Comparison of ENCODE assay signal across 11 mouse cellular contexts in genomic region chr12:112661851-112662250, GRCm38 (mm10). TPM values are rescaled to one million over a fixed set of nuclear protein-coding genes. Genes with fewer than 3 reads are reported as not detected.
DNase-seq lines count a peak whose midpoint lies in the region; ATAC-seq and TF ChIP-seq lines count a peak whose summit lies in the region.
"Had no signal": no experiment of that assay in that cellular context is flagged by ENCODE, and none has a peak within 500 bp of the region (broad histone marks: within the 10 kb centered on the region; RNA-seq: fewer than 3 reads in every experiment).

No protein-coding gene starts in this region.

- peaks cover 100% of the 10 kb centered on the region for H3K36me3 ChIP-seq in forebrain, embryonic 10.5 days (replicated peaks)
- H3K36me3 ChIP-seq in forebrain, postnatal 0 days (ENCODE audit: insufficient read depth): peaks cover 55% of the 10 kb centered on the region
- H3K36me3 ChIP-seq in lung, embryonic 14.5 days (ENCODE audit: insufficient read depth): peaks cover 92% of the 10 kb centered on the region
- peaks cover 23% of the 10 kb centered on the region for H3K36me3 ChIP-seq in hindbrain, embryonic 16.5 days (ENCODE audit: control insufficient read depth, insufficient read depth, low read length)
- peaks cover 61% of the 10 kb centered on the region for H3K36me3 ChIP-seq in stomach, embryonic 14.5 days (ENCODE audit: control insufficient read depth, insufficient read depth, low read length)

- H3K9ac ChIP-seq in forebrain, postnatal 0 days: no peak overlapping the region
- H3K9ac ChIP-seq in lung, embryonic 14.5 days: peak overlapping the region; percentile 34
- H3K9ac ChIP-seq in hindbrain, embryonic 16.5 days (ENCODE audit: low read depth, low read length): no peak overlapping the region; the same call in 1 of the 2 replicates
- H3K9ac ChIP-seq in stomach, embryonic 14.5 days (replicated peaks; ENCODE audit: low read depth, low read length): no peak overlapping the region
- H3K9ac ChIP-seq: liver, postnatal 0 days had no signal

- WGBS in forebrain, embryonic 10.5 days: 89% methylated on average over 9 of the region's 9 CpGs
- 83% methylated on average over 9 of the region's 9 CpGs for WGBS in forebrain, postnatal 0 days
- WGBS in lung, embryonic 14.5 days: 54% methylated on average over 9 of the region's 9 CpGs
- WGBS in lung, adult 2 months: 67% methylated on average over 9 of the region's 9 CpGs
- 74% methylated on average over 9 of the region's 9 CpGs for WGBS in hindbrain, embryonic 16.5 days
- WGBS in stomach, embryonic 14.5 days: 83% methylated on average over 9 of the region's 9 CpGs

- no peak for ATAC-seq in forebrain, postnatal 0 days
- no peak for ATAC-seq in lung, embryonic 14.5 days (ENCODE audit: insufficient read depth)
- no peak for ATAC-seq in hindbrain, embryonic 16.5 days
- no peak for ATAC-seq in stomach, embryonic 14.5 days (ENCODE audit: insufficient number of reproducible peaks, insufficient read depth, low FRiP score, low read depth)
- ATAC-seq in inflammation-experienced regulatory T-cells, adult 6 months: no peak
- ATAC-seq: liver, postnatal 0 days had no signal

- peak overlapping the region; percentile 87 for H3K27ac ChIP-seq in forebrain, embryonic 10.5 days
- H3K27ac ChIP-seq in forebrain, postnatal 0 days (ENCODE audit: low read depth, low read length): no peak overlapping the region
- peak overlapping the region; percentile 94 for H3K27ac ChIP-seq in lung, embryonic 14.5 days (ENCODE audit: low read depth)
- H3K27ac ChIP-seq in hindbrain, embryonic 16.5 days (ENCODE audit: low read depth, low read length): peak overlapping the region; percentile 46
- H3K27ac ChIP-seq in stomach, embryonic 14.5 days (ENCODE audit: low read length): peak overlapping the region; percentile 93

- DNase-seq in forebrain, embryonic 10.5 days (ENCODE audit: extremely low spot score, low spot score): no peak
- DNase-seq in forebrain, postnatal 0 days: no peak
- no peak for DNase-seq in lung, embryonic 14.5 days
- no peak for DNase-seq in lung, adult 2 months
- no peak for DNase-seq in right cerebral cortex, postnatal 10 days (ENCODE audit: low spot score in 2 of 2)
- DNase-seq: cerebellum, postnatal 10 days; heart, postnatal 10 days; liver, postnatal 0 days had no signal

- H3K4me3 ChIP-seq in forebrain, embryonic 10.5 days: no peak overlapping the region
- no peak overlapping the region for H3K4me3 ChIP-seq in forebrain, postnatal 0 days (ENCODE audit: low read depth, low read length)
- H3K4me3 ChIP-seq in lung, embryonic 14.5 days (ENCODE audit: low read depth, low read length): no peak overlapping the region
- no peak overlapping the region for H3K4me3 ChIP-seq in lung, adult 2 months (replicated peaks; ENCODE audit: extremely low read depth, low read depth, low read length)
- no peak overlapping the region for H3K4me3 ChIP-seq in hindbrain, embryonic 16.5 days (ENCODE audit: low read length)
- no peak overlapping the region for H3K4me3 ChIP-seq in stomach, embryonic 14.5 days (ENCODE audit: low read depth, low read length)

- no peak for TF ChIP-seq POLR2A in lung, adult 2 months (IDR thresholded peaks at IDR 0.05; ENCODE audit: borderline replicate concordance, extremely low read depth, low read depth, low read length)

- no peak overlapping the region for H3K4me2 ChIP-seq in forebrain, postnatal 0 days (ENCODE audit: low read depth)
- H3K4me2 ChIP-seq in lung, embryonic 14.5 days: peak overlapping the region; percentile 57; the same call in 1 of the 2 replicates
- H3K4me2 ChIP-seq in hindbrain, embryonic 16.5 days (ENCODE audit: low read length): no peak overlapping the region
- H3K4me2 ChIP-seq in stomach, embryonic 14.5 days (replicated peaks; ENCODE audit: low read depth, low read length): no peak overlapping the region

- H3K27me3 ChIP-seq in forebrain, embryonic 10.5 days (ENCODE audit: poor library complexity, severe bottlenecking): no peaks in the 10 kb centered on the region
- no peaks in the 10 kb centered on the region for H3K27me3 ChIP-seq in forebrain, postnatal 0 days (ENCODE audit: insufficient read depth, low read length)
- no peaks in the 10 kb centered on the region for H3K27me3 ChIP-seq in lung, embryonic 14.5 days (ENCODE audit: insufficient read depth, low read length)
- no peaks in the 10 kb centered on the region for H3K27me3 ChIP-seq in hindbrain, embryonic 16.5 days (replicated peaks; ENCODE audit: control insufficient read depth, insufficient read depth, low read length)
- no peaks in the 10 kb centered on the region for H3K27me3 ChIP-seq in stomach, embryonic 14.5 days (ENCODE audit: control insufficient read depth, insufficient read depth, low read length)

- H3K9me3 ChIP-seq in forebrain, embryonic 10.5 days: no peaks in the 10 kb centered on the region
- no peaks in the 10 kb centered on the region for H3K9me3 ChIP-seq in forebrain, postnatal 0 days (ENCODE audit: low read length)
- H3K9me3 ChIP-seq in lung, embryonic 14.5 days (ENCODE audit: low read depth, low read length): no peaks in the 10 kb centered on the region
- H3K9me3 ChIP-seq in hindbrain, embryonic 16.5 days (ENCODE audit: control insufficient read depth, low read length): no peaks in the 10 kb centered on the region
- H3K9me3 ChIP-seq in stomach, embryonic 14.5 days (ENCODE audit: control insufficient read depth, low read depth, low read length): no peaks in the 10 kb centered on the region

- H3K4me1 ChIP-seq in forebrain, embryonic 10.5 days: peaks cover 64% of the 10 kb centered on the region
- H3K4me1 ChIP-seq in forebrain, postnatal 0 days (ENCODE audit: insufficient read depth): peaks cover 9% of the 10 kb centered on the region
- H3K4me1 ChIP-seq in lung, embryonic 14.5 days (ENCODE audit: insufficient read depth): peaks cover 70% of the 10 kb centered on the region
- peaks cover 19% of the 10 kb centered on the region for H3K4me1 ChIP-seq in lung, adult 2 months (ENCODE audit: control insufficient read depth, insufficient read depth, low read length)
- H3K4me1 ChIP-seq in hindbrain, embryonic 16.5 days (ENCODE audit: control insufficient read depth, insufficient read depth, low read depth, low read length): peaks cover 63% of the 10 kb centered on the region
- peaks cover 69% of the 10 kb centered on the region for H3K4me1 ChIP-seq in stomach, embryonic 14.5 days (ENCODE audit: control insufficient read depth, insufficient read depth, low read length)

- TF ChIP-seq CTCF in forebrain, postnatal 0 days (IDR thresholded peaks at IDR 0.05; ENCODE audit: low read depth): no peak
- no peak for TF ChIP-seq CTCF in lung, embryonic 14.5 days (IDR thresholded peaks at IDR 0.05; ENCODE audit: low read depth)
- no peak for TF ChIP-seq CTCF in lung, adult 2 months (IDR thresholded peaks at IDR 0.05; ENCODE audit: insufficient read depth, low read length)

RNA-seq across cellular contexts. Expression of gene Akt1, which starts 12.8 kb away (rescaled TPM):
- polyA plus RNA-seq in forebrain, embryonic 10.5 days (2016; fragmentation: Nextera tagmentation; extraction: Ambion mirVana): 39.2 and 41.9 TPM in 2 replicates
- total RNA-seq in forebrain, postnatal 0 days (2014; rRNA removed): 213 and 215 TPM in 2 replicates
- polyA plus RNA-seq in forebrain, postnatal 0 days (2015; fragmentation: Nextera tagmentation; extraction: Ambion mirVana): 117 TPM in 2 replicates
- 140 and 166 TPM in 2 replicates for polyA plus RNA-seq in lung, embryonic 14.5 days (2014; fragmentation: Nextera tagmentation; extraction: Ambion mirVana)
- 166 and 187 TPM in 2 replicates for polyA plus RNA-seq in lung, adult 2 months (2012; rRNA removed)
- polyA plus RNA-seq in hindbrain, embryonic 16.5 days (2015; fragmentation: Nextera tagmentation; extraction: Ambion mirVana): 55.6 and 62.3 TPM in 2 replicates
- polyA plus RNA-seq in stomach, embryonic 14.5 days (2014; fragmentation: Nextera tagmentation; extraction: Ambion mirVana): 55.6 and 64.6 TPM in 2 replicates
- polyA plus RNA-seq in inflammation-experienced regulatory T-cells, adult 6 months (2017; shearing (Covaris generic)): 10 to 100 TPM; 20.2 to 26.3 (median 21.0) TPM

RNA-seq across cellular contexts. Expression of gene Zbtb42, which starts 16.8 kb away (rescaled TPM):
- polyA plus RNA-seq in forebrain, embryonic 10.5 days (2016; fragmentation: Nextera tagmentation; extraction: Ambion mirVana): 4.1 and 4.3 TPM in 2 replicates
- total RNA-seq in forebrain, postnatal 0 days (2014; rRNA removed): 1.0 and 3.5 TPM in 2 replicates
- 0.77 and 1.2 TPM in 2 replicates for polyA plus RNA-seq in forebrain, postnatal 0 days (2015; fragmentation: Nextera tagmentation; extraction: Ambion mirVana)
- 6.7 and 9.0 TPM in 2 replicates for polyA plus RNA-seq in lung, embryonic 14.5 days (2014; fragmentation: Nextera tagmentation; extraction: Ambion mirVana)
- 40.9 and 51.2 TPM in 2 replicates for polyA plus RNA-seq in lung, adult 2 months (2012; rRNA removed)
- 2.4 and 4.0 TPM in 2 replicates for polyA plus RNA-seq in hindbrain, embryonic 16.5 days (2015; fragmentation: Nextera tagmentation; extraction: Ambion mirVana)
- polyA plus RNA-seq in stomach, embryonic 14.5 days (2014; fragmentation: Nextera tagmentation; extraction: Ambion mirVana): 10.9 and 14.2 TPM in 2 replicates
- polyA plus RNA-seq in inflammation-experienced regulatory T-cells, adult 6 months (2017; shearing (Covaris generic)): 1 to 10 TPM; 3.7 to 4.3 (median 3.8) TPM

RNA-seq across cellular contexts. Expression of gene Siva1, which starts 17.4 kb away (rescaled TPM):
- 361 and 369 TPM in 2 replicates for polyA plus RNA-seq in forebrain, embryonic 10.5 days (2016; fragmentation: Nextera tagmentation; extraction: Ambion mirVana)
- total RNA-seq in forebrain, postnatal 0 days (2014; rRNA removed): 28.0 and 31.4 TPM in 2 replicates
- 50.5 and 61.5 TPM in 2 replicates for polyA plus RNA-seq in forebrain, postnatal 0 days (2015; fragmentation: Nextera tagmentation; extraction: Ambion mirVana)
- polyA plus RNA-seq in lung, embryonic 14.5 days (2014; fragmentation: Nextera tagmentation; extraction: Ambion mirVana): 253 and 291 TPM in 2 replicates
- 58.6 and 66.5 TPM in 2 replicates for polyA plus RNA-seq in lung, adult 2 months (2012; rRNA removed)
- polyA plus RNA-seq in hindbrain, embryonic 16.5 days (2015; fragmentation: Nextera tagmentation; extraction: Ambion mirVana): 48.1 and 57.5 TPM in 2 replicates
- 250 and 274 TPM in 2 replicates for polyA plus RNA-seq in stomach, embryonic 14.5 days (2014; fragmentation: Nextera tagmentation; extraction: Ambion mirVana)
- 10 to 100 TPM; 34.6 to 68.7 (median 39.4) TPM for polyA plus RNA-seq in inflammation-experienced regulatory T-cells, adult 6 months (2017; shearing (Covaris generic))

RNA-seq across cellular contexts. Expression of gene Adssl1, which starts 42.0 kb away (rescaled TPM):
- 4.9 and 6.6 TPM in 2 replicates for polyA plus RNA-seq in forebrain, embryonic 10.5 days (2016; fragmentation: Nextera tagmentation; extraction: Ambion mirVana)
- total RNA-seq in forebrain, postnatal 0 days (2014; rRNA removed): 1.8 and 2.2 TPM in 2 replicates
- polyA plus RNA-seq in forebrain, postnatal 0 days (2015; fragmentation: Nextera tagmentation; extraction: Ambion mirVana): 3.4 and 4.7 TPM in 2 replicates
- 3.8 and 5.0 TPM in 2 replicates for polyA plus RNA-seq in lung, embryonic 14.5 days (2014; fragmentation: Nextera tagmentation; extraction: Ambion mirVana)
- polyA plus RNA-seq in lung, adult 2 months (2012; rRNA removed): 33.3 and 39.0 TPM in 2 replicates
- polyA plus RNA-seq in hindbrain, embryonic 16.5 days (2015; fragmentation: Nextera tagmentation; extraction: Ambion mirVana): 7.7 and 7.9 TPM in 2 replicates
- 2.8 and 3.1 TPM in 2 replicates for polyA plus RNA-seq in stomach, embryonic 14.5 days (2014; fragmentation: Nextera tagmentation; extraction: Ambion mirVana)
- 1 to 10 TPM in 2 of 3 experiments, under 1 TPM in 1; 0.99 to 1.9 (median 1.6) TPM for polyA plus RNA-seq in inflammation-experienced regulatory T-cells, adult 6 months (2017; shearing (Covaris generic))

RNA-seq across cellular contexts. Expression of gene Cep170b, which starts 58.4 kb away (rescaled TPM):
- 5.9 and 7.9 TPM in 2 replicates for polyA plus RNA-seq in forebrain, embryonic 10.5 days (2016; fragmentation: Nextera tagmentation; extraction: Ambion mirVana)
- 67.0 and 86.7 TPM in 2 replicates for total RNA-seq in forebrain, postnatal 0 days (2014; rRNA removed)
- polyA plus RNA-seq in forebrain, postnatal 0 days (2015; fragmentation: Nextera tagmentation; extraction: Ambion mirVana): 22.4 and 31.6 TPM in 2 replicates
- polyA plus RNA-seq in lung, embryonic 14.5 days (2014; fragmentation: Nextera tagmentation; extraction: Ambion mirVana): 21.4 and 23.1 TPM in 2 replicates
- polyA plus RNA-seq in lung, adult 2 months (2012; rRNA removed): 68.2 and 73.2 TPM in 2 replicates
- polyA plus RNA-seq in hindbrain, embryonic 16.5 days (2015; fragmentation: Nextera tagmentation; extraction: Ambion mirVana): 29.5 and 30.6 TPM in 2 replicates
- polyA plus RNA-seq in stomach, embryonic 14.5 days (2014; fragmentation: Nextera tagmentation; extraction: Ambion mirVana): 15.8 and 16.2 TPM in 2 replicates
- polyA plus RNA-seq in inflammation-experienced regulatory T-cells, adult 6 months (2017; shearing (Covaris generic)): 1 to 10 TPM; 2.4 to 5.1 (median 4.1) TPM
